Mouse (Mus musculus) Patski (cell line): Measurements from ENCODE around the gene Itgb4. TPM values are rescaled to one million over a fixed set of nuclear protein-coding genes. Genes with fewer than 3 reads are reported as not detected.

Source experiments
- ATAC-seq: fragments of 100-300 bp; one replicate; pipeline ENCODE4 v1.8.0; 2021
- CTCF ChIA-PET: fragments of 350-600 bp; sonication (Branson Sonifier 250); formaldehyde crosslinking; loops from one replicate; lab custom pipeline; 2022; ENCODE audit warnings: inconsistent platforms; lab: Charles Lee
- POLR2A ChIA-PET: fragments of 350-600 bp; sonication (Branson Sonifier 250); formaldehyde crosslinking; loops from one replicate; lab custom pipeline; 2022; ENCODE audit warnings: antibody characterized with exemption, inconsistent platforms; lab: Charles Lee
- DNase-seq: peaks from one replicate; pipeline ENCODE4 v3.0.0-alpha.2; 2011; ENCODE audit warnings: low read depth, low spot score
- H3K27me3 ChIP-seq: fragments of 371-371 bp; one replicate; pipeline ENCODE4 v1.5.1; 2021
- CTCF ChIP-seq: fragments of 100-300 bp; IDR thresholded peaks from one replicate; pipeline ENCODE4 v1.5.1; 2021
- in situ Hi-C: fragments of 300-500 bp; cut with MboI; formaldehyde crosslinking; loops from 3 replicates; pipeline ENCODE4 v1.11.1; 2018; ENCODE audit warnings: low pct_unique_long_range_greater_than_20kb, mixed read lengths
- polyA plus RNA-seq: library from polyadenylated mRNA; unstranded; gene quantifications from one replicate; pipeline ENCODE4 v1.2.3, GENCODE M21; 2021

The Itgb4 gene
- polyA plus RNA-seq, 1 experiment from 2014 or later: 0.06 TPM

GRCm38 (mm10) chr11:116037826-116038225, 63.3 kb downstream of the Itgb4 start:
- in situ Hi-C loops: no loop called here
- ChIA-PET POLR2A (no interaction called here), CTCF (no interaction called here)
- DNase-seq: no peak
- no peak for ATAC-seq
- H3K27me3 ChIP-seq: no peaks in the 10 kb centered on the region
- no peak for TF ChIP-seq CTCF

- in situ Hi-C loops: no loop called here
- no peaks in the 10 kb centered on the region for H3K27me3 ChIP-seq
- ATAC-seq (no peak), DNase-seq (no peak)
- no peak for TF ChIP-seq CTCF
- ChIA-PET CTCF (interaction anchor here (1.0 kb wide), 1 partner anchor 20 kb away, joined by 3 read pairs; no protein-coding TSS in a partner anchor), POLR2A (no interaction called here)
Observed at GRCm38 (mm10) chr11:116040593-116040992, 66.1 kb downstream of the Itgb4 start.

- DNase-seq (no peak), ATAC-seq (no peak)
- ChIA-PET POLR2A (no interaction called here), CTCF (no interaction called here)
- in situ Hi-C loops: no loop called here
- no peaks in the 10 kb centered on the region for H3K27me3 ChIP-seq
- no peak for TF ChIP-seq CTCF
Observed at GRCm38 (mm10) chr11:116041833-116042232, 67.3 kb downstream of the Itgb4 start.

GRCm38 (mm10) chr11:116042372-116043138, 68.0 kb downstream of the Itgb4 start:
- no peaks in the 10 kb centered on the region for H3K27me3 ChIP-seq
- POLR2A ChIA-PET: interaction anchor here (0.8 kb wide), 1 partner anchor 8 kb away, joined by 3 read pairs; no protein-coding TSS in a partner anchor
- ATAC-seq (no peak), DNase-seq (no peak)
- in situ Hi-C loops: no loop called here
- TF ChIP-seq CTCF: no peak
- CTCF ChIA-PET: no interaction called here

- in situ Hi-C loops: no loop called here
- TF ChIP-seq CTCF: no peak
- no peaks in the 10 kb centered on the region for H3K27me3 ChIP-seq
- ATAC-seq: no peak
- CTCF ChIA-PET: no interaction called here
- POLR2A ChIA-PET: no interaction called here
- DNase-seq: no peak
Observed at GRCm38 (mm10) chr11:116043286-116043685, 68.8 kb downstream of the Itgb4 start.

- in situ Hi-C loops: no loop called here
- no peak for DNase-seq
- POLR2A ChIA-PET: interaction anchor here (0.5 to 1.7 kb wide), 3 partner anchors 14 to 154 kb away, joined by 4 to 5 read pairs (median 4); partner anchors contain the start of gene Unk
- CTCF ChIA-PET: interaction anchor here (0.7 to 1.9 kb wide), 2 partner anchors 10 to 12 kb away, joined by 3 to 7 read pairs; no protein-coding TSS in a partner anchor
- TF ChIP-seq CTCF: no peak
- ATAC-seq: no peak
- no peaks in the 10 kb centered on the region for H3K27me3 ChIP-seq
Observed at GRCm38 (mm10) chr11:116045173-116045572, 70.7 kb downstream of the Itgb4 start.

GRCm38 (mm10) chr11:116049610-116050009, 75.1 kb downstream of the Itgb4 start:
- H3K27me3 ChIP-seq: no peaks in the 10 kb centered on the region
- DNase-seq (no peak), ATAC-seq (no peak)
- no peak for TF ChIP-seq CTCF
- POLR2A ChIA-PET: no interaction called here
- CTCF ChIA-PET: no interaction called here
- in situ Hi-C loops: no loop called here

GRCm38 (mm10) chr11:116050196-116050595, 75.7 kb downstream of the Itgb4 start:
- H3K27me3 ChIP-seq: no peaks in the 10 kb centered on the region
- no peak for TF ChIP-seq CTCF
- POLR2A ChIA-PET: no interaction called here
- ATAC-seq (no peak), DNase-seq (no peak)
- CTCF ChIA-PET: no interaction called here
- in situ Hi-C loops: no loop called here

- in situ Hi-C loops: no loop called here
- TF ChIP-seq CTCF: no peak
- ChIA-PET POLR2A (no interaction called here), CTCF (interaction anchor here (1.3 to 1.9 kb wide), 2 partner anchors 15 to 17 kb away, joined by 4 to 5 read pairs; no protein-coding TSS in a partner anchor)
- ATAC-seq (no peak), DNase-seq (no peak)
- H3K27me3 ChIP-seq: no peaks in the 10 kb centered on the region
Observed at GRCm38 (mm10) chr11:116053510-116054229, 79.2 kb downstream of the Itgb4 start.

- no peak for DNase-seq
- no peaks in the 10 kb centered on the region for H3K27me3 ChIP-seq
- POLR2A ChIA-PET: no interaction called here
- no peak for TF ChIP-seq CTCF
- CTCF ChIA-PET: no interaction called here
- in situ Hi-C loops: no loop called here
- no peak for ATAC-seq
Observed at GRCm38 (mm10) chr11:116055873-116056272, 81.4 kb downstream of the Itgb4 start.
